Mouse (Mus musculus) liver, embryonic 14.5 days (tissue): ENCODE data around the gene Dapk1. TPM values are rescaled to one million over a fixed set of nuclear protein-coding genes. Genes with fewer than 3 reads are reported as not detected.
"Not testable (repeated sequence)": the region's sequence is repeated elsewhere in the genome, so short reads cannot be mapped to it uniquely, and the experiment has no call there.

ENCODE experiments used
- ATAC-seq: fragments of 200-750 bp; cut with Nextera tagmentation; 2 replicates; pipeline ENCODE4 v1.8.0; 2017; ENCODE audit warnings: moderate number of reproducible peaks, mild to moderate bottlenecking, moderate library complexity; ENCODE audit not compliant: insufficient read depth
- DNase-seq, 3 experiments: peaks; one replicate each; pipeline ENCODE4 v3.0.0-alpha.2; 2012 to 2013; ENCODE audit warnings: low read depth in 3 of 3, low spot score in 3 of 3
- H3K27ac ChIP-seq: fragments of 300-500 bp; sonication (generic); 2 replicates; pipeline ENCODE4 v1.5.1; 2014; ENCODE audit warnings: moderate library complexity, mild to moderate bottlenecking, control low read depth, inconsistent platforms
- H3K27me3 ChIP-seq: fragments of 300-500 bp; sonication (generic); 2 replicates; pipeline ENCODE4 v1.6.1; 2014; ENCODE audit warnings: mild to moderate bottlenecking, low read length, moderate library complexity; ENCODE audit not compliant: control insufficient read depth, insufficient read depth
- H3K36me3 ChIP-seq: fragments of 300-500 bp; sonication (generic); replicated peaks from 2 replicates; pipeline ENCODE4 v1.6.1; 2014; ENCODE audit warnings: low read depth; ENCODE audit not compliant: control insufficient read depth, insufficient read depth
- H3K4me1 ChIP-seq, 2 experiments: fragments of 200-500 bp in 1 of 2; fragments of 300-500 bp in 1 of 2; sonication (generic) in 1 of 2; replicated peaks; 2 replicates each; pipeline ENCODE4 v1.6.1; 2012 to 2014; ENCODE audit warnings: antibody characterized with exemption in 1 of 2, inconsistent platforms in 1 of 2, low read length in 1 of 2; ENCODE audit not compliant: control insufficient read depth in 2 of 2, insufficient read depth in 2 of 2
- H3K4me2 ChIP-seq: fragments of 300-500 bp; sonication (generic); 2 replicates; pipeline ENCODE4 v1.6.1; 2014; ENCODE audit warnings: low read depth, mild to moderate bottlenecking, control low read depth, moderate library complexity
- H3K4me3 ChIP-seq, 2 experiments: fragments of 200-500 bp in 1 of 2; fragments of 300-500 bp in 1 of 2; sonication (generic) in 1 of 2; 2 replicates each; pipeline ENCODE4 v1.5.1; 2012 to 2014; ENCODE audit warnings: low read depth in 2 of 2, low read length in 2 of 2, mild to moderate bottlenecking in 2 of 2, control low read depth in 1 of 2, inconsistent platforms in 1 of 2, moderate library complexity in 1 of 2; ENCODE audit not compliant: insufficient read depth in 1 of 2
- H3K9ac ChIP-seq: fragments of 300-500 bp; sonication (generic); replicated peaks from 2 replicates; pipeline ENCODE4 v1.6.1; 2014; ENCODE audit warnings: mild to moderate bottlenecking, control low read depth, moderate library complexity
- H3K9me3 ChIP-seq: fragments of 300-500 bp; sonication (generic); 2 replicates; pipeline ENCODE4 v1.6.1; 2016; ENCODE audit warnings: low read length, mixed read lengths; ENCODE audit not compliant: control insufficient read depth
- CTCF ChIP-seq: IDR thresholded peaks from 2 replicates; pipeline ENCODE4 v1.5.1; 2016; ENCODE audit warnings: antibody characterized with exemption, low read depth, control low read depth
- EP300 ChIP-seq: IDR thresholded peaks from 2 replicates; pipeline ENCODE4 v1.6.1; 2016; ENCODE audit warnings: antibody characterized with exemption, low read depth
- WGBS: fragments of 180-500 bp; shearing (Covaris S2); extraction: QIAGEN DNeasy Blood & Tissue Kit; methylation state at CpG from one replicate; pipeline ENCODE4 v1.1.7; 2014; ENCODE audit not compliant: insufficient replicate concordance; 5-methylcytosine and 5-hydroxymethylcytosine counted together
- polyA plus RNA-seq, 2 experiments: library from polyadenylated mRNA; depleted of rRNA in 1 of 2; stranded (reverse) in 1 of 2; unstranded in 1 of 2; fragments of >200 nt; fragmentation: Nextera tagmentation in 1 of 2; extraction: Ambion mirVana in 1 of 2; gene quantifications; 2 replicates each; pipeline versions ENCODE4 v1.2.1 to v1.2.3; 2012 to 2014

Dapk1 gene
- polyA plus RNA-seq, 2 experiments: 4.8 to 7.1 TPM

GRCm38 (mm10) chr13:60608411-60609046, 6.8 kb downstream of the Dapk1 start:
- no peaks in the 10 kb centered on the region for H3K27me3 ChIP-seq
- ATAC-seq (peak; percentile 70), DNase-seq (no peak)
- no peaks in the 10 kb centered on the region for H3K36me3 ChIP-seq
- TF ChIP-seq CTCF (no peak), EP300 (no peak)
- no peaks in the 10 kb centered on the region for H3K9me3 ChIP-seq
- no peak overlapping the region for H3K9ac ChIP-seq
- 60% methylated on average over 8 of the region's 8 CpGs for WGBS
- H3K4me2 ChIP-seq: no peak overlapping the region
- peaks cover 0 to 24% of the 10 kb centered on the region in 2 experiments; a peak in 2 of 4 replicates for H3K4me1 ChIP-seq
- no peak overlapping the region for H3K27ac ChIP-seq
- no peak overlapping the region; a peak in 1 of 4 replicates for H3K4me3 ChIP-seq

- Histone ChIP-seq H3K27me3 (no peaks in the 10 kb centered on the region), H3K9ac (no peak overlapping the region), H3K9me3 (no peaks in the 10 kb centered on the region), H3K4me2 (no peak overlapping the region), H3K27ac (no peak overlapping the region), H3K4me1 (peaks cover 0 to 24% of the 10 kb centered on the region in 2 experiments; a peak in 2 of 4 replicates), H3K36me3 (no peaks in the 10 kb centered on the region), H3K4me3 (no peak overlapping the region)
- WGBS: 56% methylated on average over 4 of the region's 4 CpGs
- TF ChIP-seq EP300 (no peak), CTCF (no peak)
- peak; percentile 25; the same call in 1 of the 2 replicates for ATAC-seq
- DNase-seq: no peak
Measured at GRCm38 (mm10) chr13:60609234-60609633, 7.5 kb downstream of the Dapk1 start.

GRCm38 (mm10) chr13:60610558-60610957, 8.8 kb downstream of the Dapk1 start:
- no peaks in the 10 kb centered on the region for H3K36me3 ChIP-seq
- no peaks in the 10 kb centered on the region for H3K9me3 ChIP-seq
- H3K4me3 ChIP-seq: no peak overlapping the region
- no peak overlapping the region for H3K27ac ChIP-seq
- 46% methylated on average over 6 of the region's 6 CpGs for WGBS
- no peaks in the 10 kb centered on the region for H3K27me3 ChIP-seq
- H3K4me1 ChIP-seq: peaks cover 0 to 24% of the 10 kb centered on the region in 2 experiments; a peak in 2 of 4 replicates
- no peak overlapping the region for H3K4me2 ChIP-seq
- no peak overlapping the region for H3K9ac ChIP-seq
- DNase-seq (no peak), ATAC-seq (no peak)
- TF ChIP-seq EP300 (no peak), CTCF (no peak)

- H3K4me1 ChIP-seq: peaks cover 0 to 24% of the 10 kb centered on the region in 2 experiments; a peak in 2 of 4 replicates
- not testable (repeated sequence) for H3K9ac ChIP-seq, ATAC-seq, H3K4me2 ChIP-seq, H3K36me3 ChIP-seq, H3K4me3 ChIP-seq, H3K9me3 ChIP-seq, H3K27ac ChIP-seq, DNase-seq, H3K27me3 ChIP-seq
- 60% methylated on average over 6 of the region's 6 CpGs for whole genome bisulfite sequencing
Measured at GRCm38 (mm10) chr13:60610971-60611370, 9.2 kb downstream of the Dapk1 start.

GRCm38 (mm10) chr13:60612160-60612559, 10.4 kb downstream of the Dapk1 start:
- Histone ChIP-seq H3K27ac (no peak overlapping the region), H3K4me1 (peaks cover 0 to 21% of the 10 kb centered on the region in 2 experiments; a peak in 2 of 4 replicates), H3K36me3 (no peaks in the 10 kb centered on the region), H3K4me2 (no peak overlapping the region), H3K9ac (no peak overlapping the region), H3K4me3 (no peak overlapping the region), H3K27me3 (no peaks in the 10 kb centered on the region), H3K9me3 (no peaks in the 10 kb centered on the region)
- TF ChIP-seq EP300 (no peak), CTCF (no peak)
- ATAC-seq (no peak), DNase-seq (no peak)
- WGBS: 26% methylated on average over 3 of the region's 3 CpGs
